Mouse (Mus musculus) liver, embryonic 14.5 days (tissue): ENCODE measurements around the gene Fam186b. TPM values are rescaled to one million over a fixed set of nuclear protein-coding genes. Genes with fewer than 3 reads are reported as not detected.
"Not testable (repeated sequence)": the region's sequence is repeated elsewhere in the genome, so short reads cannot be mapped to it uniquely, and the experiment has no call there.

Source experiments
- ATAC-seq: fragments of 200-750 bp; cut with Nextera tagmentation; 2 replicates; pipeline ENCODE4 v1.8.0; 2017; ENCODE audit warnings: moderate number of reproducible peaks, mild to moderate bottlenecking, moderate library complexity; ENCODE audit not compliant: insufficient read depth
- DNase-seq, 3 experiments: peaks; one replicate each; pipeline ENCODE4 v3.0.0-alpha.2; 2012 to 2013; ENCODE audit warnings: low read depth in 3 of 3, low spot score in 3 of 3
- H3K27ac ChIP-seq: fragments of 300-500 bp; sonication (generic); 2 replicates; pipeline ENCODE4 v1.5.1; 2014; ENCODE audit warnings: moderate library complexity, mild to moderate bottlenecking, control low read depth, inconsistent platforms
- H3K27me3 ChIP-seq: fragments of 300-500 bp; sonication (generic); 2 replicates; pipeline ENCODE4 v1.6.1; 2014; ENCODE audit warnings: mild to moderate bottlenecking, low read length, moderate library complexity; ENCODE audit not compliant: control insufficient read depth, insufficient read depth
- H3K36me3 ChIP-seq: fragments of 300-500 bp; sonication (generic); replicated peaks from 2 replicates; pipeline ENCODE4 v1.6.1; 2014; ENCODE audit warnings: low read depth; ENCODE audit not compliant: control insufficient read depth, insufficient read depth
- H3K4me1 ChIP-seq, 2 experiments: fragments of 200-500 bp in 1 of 2; fragments of 300-500 bp in 1 of 2; sonication (generic) in 1 of 2; replicated peaks; 2 replicates each; pipeline ENCODE4 v1.6.1; 2012 to 2014; ENCODE audit warnings: antibody characterized with exemption in 1 of 2, inconsistent platforms in 1 of 2, low read length in 1 of 2; ENCODE audit not compliant: control insufficient read depth in 2 of 2, insufficient read depth in 2 of 2
- H3K4me2 ChIP-seq: fragments of 300-500 bp; sonication (generic); 2 replicates; pipeline ENCODE4 v1.6.1; 2014; ENCODE audit warnings: low read depth, mild to moderate bottlenecking, control low read depth, moderate library complexity
- H3K4me3 ChIP-seq, 2 experiments: fragments of 200-500 bp in 1 of 2; fragments of 300-500 bp in 1 of 2; sonication (generic) in 1 of 2; 2 replicates each; pipeline ENCODE4 v1.5.1; 2012 to 2014; ENCODE audit warnings: low read depth in 2 of 2, low read length in 2 of 2, mild to moderate bottlenecking in 2 of 2, control low read depth in 1 of 2, inconsistent platforms in 1 of 2, moderate library complexity in 1 of 2; ENCODE audit not compliant: insufficient read depth in 1 of 2
- H3K9ac ChIP-seq: fragments of 300-500 bp; sonication (generic); replicated peaks from 2 replicates; pipeline ENCODE4 v1.6.1; 2014; ENCODE audit warnings: mild to moderate bottlenecking, control low read depth, moderate library complexity
- H3K9me3 ChIP-seq: fragments of 300-500 bp; sonication (generic); 2 replicates; pipeline ENCODE4 v1.6.1; 2016; ENCODE audit warnings: low read length, mixed read lengths; ENCODE audit not compliant: control insufficient read depth
- CTCF ChIP-seq: IDR thresholded peaks from 2 replicates; pipeline ENCODE4 v1.5.1; 2016; ENCODE audit warnings: antibody characterized with exemption, low read depth, control low read depth
- EP300 ChIP-seq: IDR thresholded peaks from 2 replicates; pipeline ENCODE4 v1.6.1; 2016; ENCODE audit warnings: antibody characterized with exemption, low read depth
- WGBS: fragments of 180-500 bp; shearing (Covaris S2); extraction: QIAGEN DNeasy Blood & Tissue Kit; methylation state at CpG from one replicate; pipeline ENCODE4 v1.1.7; 2014; ENCODE audit not compliant: insufficient replicate concordance; 5-methylcytosine and 5-hydroxymethylcytosine counted together
- polyA plus RNA-seq, 2 experiments: library from polyadenylated mRNA; depleted of rRNA in 1 of 2; stranded (reverse) in 1 of 2; unstranded in 1 of 2; fragments of >200 nt; fragmentation: Nextera tagmentation in 1 of 2; extraction: Ambion mirVana in 1 of 2; gene quantifications; 2 replicates each; pipeline versions ENCODE4 v1.2.1 to v1.2.3; 2012 to 2014

Fam186b gene
- polyA plus RNA-seq, 2 experiments: 0.01 TPM; not detected in 1

GRCm38 (mm10) chr15:99252381-99253174 is 43.1 kb downstream of the Fam186b start:
- peak overlapping the region; percentile 96 for H3K27ac ChIP-seq
- peaks cover under 1% of the 10 kb centered on the region for H3K36me3 ChIP-seq
- no peak for TF ChIP-seq EP300
- TF ChIP-seq CTCF: no peak
- no peaks in the 10 kb centered on the region for H3K27me3 ChIP-seq
- WGBS: 2% methylated on average over 22 of the region's 22 CpGs
- peaks cover 5 to 15% of the 10 kb centered on the region in 2 experiments; a peak in 3 of 4 replicates for H3K4me1 ChIP-seq
- DNase-seq (peak in 1 of 3 experiments; percentile 22), ATAC-seq (peak; percentile 24; the same call in 1 of the 2 replicates)
- peak overlapping the region; percentile 84 for H3K4me2 ChIP-seq
- no peaks in the 10 kb centered on the region for H3K9me3 ChIP-seq
- H3K4me3 ChIP-seq: peak overlapping the region; percentile 78 to 89
- peak overlapping the region; percentile 83 for H3K9ac ChIP-seq

- WGBS: under 1% methylated on average over 52 of the region's 52 CpGs
- Histone ChIP-seq H3K27ac (peak within 1 kb of the TSS; percentile 96), H3K27me3 (no peaks in the 10 kb centered on the region), H3K9me3 (no peaks in the 10 kb centered on the region), H3K9ac (peak within 1 kb of the TSS; percentile 83), H3K4me1 (peaks cover 5 to 15% of the 10 kb centered on the region in 2 experiments; a peak in 3 of 4 replicates), H3K4me3 (peak within 1 kb of the TSS; percentile 78 to 89), H3K4me2 (peak within 1 kb of the TSS; percentile 84), H3K36me3 (peaks cover 2% of the 10 kb centered on the region)
- TF ChIP-seq CTCF (no peak), EP300 (peak; percentile 24; the same call in 1 of the 2 replicates)
- DNase-seq (peak; percentile 95 to 97 (median 96)), ATAC-seq (peak; percentile 88)
These were observed 43.9 kb downstream of the Fam186b start, which contains the start of gene Mcrs1 for GRCm38 (mm10) chr15:99251626-99252380. Gene Mcrs1, minus strand, starts transcription at chr15:99251961.

- not testable (repeated sequence) for H3K9me3 ChIP-seq, H3K36me3 ChIP-seq, DNase-seq, H3K27ac ChIP-seq, H3K27me3 ChIP-seq
- Histone ChIP-seq H3K9ac (peak overlapping the region; percentile 63), H3K4me2 (peak overlapping the region; percentile 84), H3K4me3 (peak overlapping the region; percentile 68 to 78), H3K4me1 (peaks cover 5 to 15% of the 10 kb centered on the region in 2 experiments; a peak in 3 of 4 replicates)
- WGBS: under 1% methylated on average over 14 of the region's 15 CpGs
- peak; percentile 21 for ATAC-seq
These were observed 44.6 kb downstream of the Fam186b start for GRCm38 (mm10) chr15:99251111-99251510.

GRCm38 (mm10) chr15:99249938-99250337 is 45.8 kb downstream of the Fam186b start:
- ATAC-seq (no peak), DNase-seq (no peak)
- Histone ChIP-seq H3K27ac (no peak overlapping the region), H3K9ac (no peak overlapping the region), H3K4me3 (no peak overlapping the region), H3K27me3 (no peaks in the 10 kb centered on the region), H3K36me3 (peaks cover 2% of the 10 kb centered on the region), H3K9me3 (no peaks in the 10 kb centered on the region), H3K4me2 (no peak overlapping the region), H3K4me1 (peaks cover 5 to 15% of the 10 kb centered on the region in 2 experiments; a peak in 3 of 4 replicates)
- no peak for TF ChIP-seq EP300
- TF ChIP-seq CTCF: no peak
- WGBS: 75% methylated on average over 11 of the region's 11 CpGs

- Histone ChIP-seq H3K9me3 (no peaks in the 10 kb centered on the region), H3K9ac (no peak overlapping the region), H3K36me3 (peaks cover 2% of the 10 kb centered on the region), H3K27ac (no peak overlapping the region), H3K4me3 (no peak overlapping the region), H3K4me2 (no peak overlapping the region), H3K4me1 (peaks cover 5 to 15% of the 10 kb centered on the region in 2 experiments; a peak in 3 of 4 replicates), H3K27me3 (no peaks in the 10 kb centered on the region)
- no peak for TF ChIP-seq EP300
- no peak for TF ChIP-seq CTCF
- ATAC-seq (no peak), DNase-seq (no peak)
- WGBS: 77% methylated on average over 9 of the region's 9 CpGs
These were observed 46.7 kb downstream of the Fam186b start for GRCm38 (mm10) chr15:99248972-99249371.

- H3K4me3 ChIP-seq, H3K36me3 ChIP-seq, ATAC-seq, DNase-seq, H3K4me2 ChIP-seq, H3K27ac ChIP-seq, H3K4me1 ChIP-seq, H3K9ac ChIP-seq, H3K27me3 ChIP-seq, H3K9me3 ChIP-seq: not testable (repeated sequence)
- WGBS: 78% methylated on average over 6 of the region's 6 CpGs
These were observed 49.0 kb downstream of the Fam186b start for GRCm38 (mm10) chr15:99246736-99247135.
